Mouse (Mus musculus) urinary bladder, postnatal 10 days (tissue): ENCODE results near the gene Ndufv3.

Experiments used
- DNase-seq: peaks from one replicate; pipeline ENCODE4 v3.0.0; 2022; ENCODE audit warnings: low spot score

Gene Ndufv3

GRCm38 (mm10) chr17:31519946-31520838 lies at the start of gene Ndufv3, which contains the start of gene Wdr4:
TSS of gene Ndufv3 (plus strand) at chr17:31520115.
TSS of gene Wdr4 (minus strand) at chr17:31519980.
- DNase-seq: peak; percentile 94

- no peak for DNase-seq
Measured at GRCm38 (mm10) chr17:31470766-31471418, 49.0 kb upstream of the Ndufv3 start.

- no peak for DNase-seq
Measured at GRCm38 (mm10) chr17:31474388-31474787, 45.5 kb upstream of the Ndufv3 start.

GRCm38 (mm10) chr17:31478606-31479005 lies 41.3 kb upstream of the Ndufv3 start:
- DNase-seq: no peak

- DNase-seq: no peak
Measured at GRCm38 (mm10) chr17:31479108-31479844, 40.6 kb upstream of the Ndufv3 start.

- no peak for DNase-seq
Measured at GRCm38 (mm10) chr17:31486616-31487198, 33.2 kb upstream of the Ndufv3 start.

- no peak for DNase-seq
Measured at GRCm38 (mm10) chr17:31487433-31488060, 32.4 kb upstream of the Ndufv3 start.

- DNase-seq: no peak
Measured at GRCm38 (mm10) chr17:31491355-31491754, 28.6 kb upstream of the Ndufv3 start.

- DNase-seq: peak; percentile 40
Measured at GRCm38 (mm10) chr17:31492416-31492815, 27.5 kb upstream of the Ndufv3 start.

GRCm38 (mm10) chr17:31494989-31495388 lies 24.9 kb upstream of the Ndufv3 start:
- no peak for DNase-seq

GRCm38 (mm10) chr17:31497726-31498125 lies 22.2 kb upstream of the Ndufv3 start:
- no peak for DNase-seq

- no peak for DNase-seq
Measured at GRCm38 (mm10) chr17:31499725-31500124, 20.2 kb upstream of the Ndufv3 start.

GRCm38 (mm10) chr17:31500416-31500815 lies 19.5 kb upstream of the Ndufv3 start:
- DNase-seq: no peak

GRCm38 (mm10) chr17:31500908-31501307 lies 19.0 kb upstream of the Ndufv3 start:
- no peak for DNase-seq

- DNase-seq: no peak
Measured at GRCm38 (mm10) chr17:31502261-31502927, 17.5 kb upstream of the Ndufv3 start.

- no peak for DNase-seq
Measured at GRCm38 (mm10) chr17:31503337-31503736, 16.6 kb upstream of the Ndufv3 start.

GRCm38 (mm10) chr17:31503936-31504335 lies 16.0 kb upstream of the Ndufv3 start:
- no peak for DNase-seq

- DNase-seq: no peak
Measured at GRCm38 (mm10) chr17:31505013-31505412, 14.9 kb upstream of the Ndufv3 start.

- no peak for DNase-seq
Measured at GRCm38 (mm10) chr17:31506282-31506681, 13.6 kb upstream of the Ndufv3 start.

GRCm38 (mm10) chr17:31510944-31511343 lies 9.0 kb upstream of the Ndufv3 start:
- no peak for DNase-seq
